Mouse (Mus musculus): ENCODE data around the gene Usp42. TPM values are rescaled to one million over a fixed set of nuclear protein-coding genes. Genes with fewer than 3 reads are reported as not detected.
A peak's percentile ranks its signal among the peaks of the same experiment; 100 is the strongest.

Gene Usp42
- polyA plus RNA-seq, 1 experiment from 2014 or later = 26.8 TPM

GRCm38 (mm10) chr5:143690926-143691325, 41.2 kb downstream of the Usp42 start:
- 84% methylated on average over 5 of the region's 5 CpGs for WGBS
- no peak overlapping the region for H3K4me3 ChIP-seq (ENCODE audit: low read depth, low read length)
- no peak for DNase-seq
- H3K4me1 ChIP-seq (ENCODE audit: insufficient read depth) = no peaks in the 10 kb centered on the region
- H3K27me3 ChIP-seq (ENCODE audit: insufficient read depth, low read length) = no peaks in the 10 kb centered on the region
- H3K4me2 ChIP-seq = no peak overlapping the region
- H3K27ac ChIP-seq (ENCODE audit: low read depth) = no peak overlapping the region
- ATAC-seq (ENCODE audit: insufficient read depth) = no peak
- H3K9ac ChIP-seq = no peak overlapping the region
- TF ChIP-seq CTCF (IDR thresholded peaks at IDR 0.05; ENCODE audit: low read depth) = no peak
- H3K36me3 ChIP-seq (ENCODE audit: insufficient read depth) = peaks cover 52% of the 10 kb centered on the region
- H3K9me3 ChIP-seq (ENCODE audit: low read depth, low read length) = no peaks in the 10 kb centered on the region

- Histone ChIP-seq H3K9me3 (ENCODE audit: low read depth, low read length) (no peaks in the 10 kb centered on the region), H3K4me2 (no peak overlapping the region), H3K36me3 (ENCODE audit: insufficient read depth) (peaks cover 50% of the 10 kb centered on the region), H3K9ac (no peak overlapping the region), H3K4me1 (ENCODE audit: insufficient read depth) (no peaks in the 10 kb centered on the region), H3K27me3 (ENCODE audit: insufficient read depth, low read length) (no peaks in the 10 kb centered on the region), H3K27ac (ENCODE audit: low read depth) (no peak overlapping the region), H3K4me3 (ENCODE audit: low read depth, low read length) (no peak overlapping the region)
- no peak for ATAC-seq (ENCODE audit: insufficient read depth)
- DNase-seq = no peak
- WGBS = 89% methylated on average over 9 of the region's 9 CpGs
- TF ChIP-seq CTCF (IDR thresholded peaks at IDR 0.05; ENCODE audit: low read depth) = no peak
Observed at GRCm38 (mm10) chr5:143690392-143690791, 41.7 kb downstream of the Usp42 start.

GRCm38 (mm10) chr5:143687589-143687988, 44.5 kb downstream of the Usp42 start:
- H3K27ac ChIP-seq (ENCODE audit: low read depth) = no peak overlapping the region
- no peak overlapping the region for H3K4me3 ChIP-seq (ENCODE audit: low read depth, low read length)
- DNase-seq = no peak
- no peak for TF ChIP-seq CTCF (IDR thresholded peaks at IDR 0.05; ENCODE audit: low read depth)
- H3K9me3 ChIP-seq (ENCODE audit: low read depth, low read length) = no peaks in the 10 kb centered on the region
- no peak overlapping the region for H3K9ac ChIP-seq
- peaks cover 25% of the 10 kb centered on the region; the same call in 1 of the 2 replicates for H3K36me3 ChIP-seq (ENCODE audit: insufficient read depth)
- no peaks in the 10 kb centered on the region for H3K4me1 ChIP-seq (ENCODE audit: insufficient read depth)
- no peak for ATAC-seq (ENCODE audit: insufficient read depth)
- H3K4me2 ChIP-seq = no peak overlapping the region
- WGBS = 84% methylated on average over 3 of the region's 3 CpGs
- H3K27me3 ChIP-seq (ENCODE audit: insufficient read depth, low read length) = no peaks in the 10 kb centered on the region

- WGBS = 85% methylated on average over 3 of the region's 3 CpGs
- no peaks in the 10 kb centered on the region for H3K27me3 ChIP-seq (ENCODE audit: insufficient read depth, low read length)
- H3K36me3 ChIP-seq (ENCODE audit: insufficient read depth) = peaks cover 16% of the 10 kb centered on the region; the same call in 1 of the 2 replicates
- DNase-seq (no peak), ATAC-seq (ENCODE audit: insufficient read depth) (no peak)
- no peak overlapping the region for H3K4me2 ChIP-seq
- no peak overlapping the region for H3K27ac ChIP-seq (ENCODE audit: low read depth)
- no peak overlapping the region for H3K9ac ChIP-seq
- TF ChIP-seq CTCF (IDR thresholded peaks at IDR 0.05; ENCODE audit: low read depth) = no peak
- H3K9me3 ChIP-seq (ENCODE audit: low read depth, low read length) = no peaks in the 10 kb centered on the region
- H3K4me3 ChIP-seq (ENCODE audit: low read depth, low read length) = no peak overlapping the region
- no peaks in the 10 kb centered on the region for H3K4me1 ChIP-seq (ENCODE audit: insufficient read depth)
Observed at GRCm38 (mm10) chr5:143686456-143686855, 45.6 kb downstream of the Usp42 start.

GRCm38 (mm10) chr5:143684911-143685390, 47.1 kb downstream of the Usp42 start:
- WGBS = 58% methylated on average over 8 of the region's 8 CpGs
- Histone ChIP-seq H3K4me3 (ENCODE audit: low read depth, low read length) (no peak overlapping the region), H3K4me2 (no peak overlapping the region), H3K4me1 (ENCODE audit: insufficient read depth) (no peaks in the 10 kb centered on the region), H3K36me3 (ENCODE audit: insufficient read depth) (peaks cover 15% of the 10 kb centered on the region; the same call in 1 of the 2 replicates), H3K27me3 (ENCODE audit: insufficient read depth, low read length) (no peaks in the 10 kb centered on the region), H3K9me3 (ENCODE audit: low read depth, low read length) (no peaks in the 10 kb centered on the region), H3K9ac (no peak overlapping the region), H3K27ac (ENCODE audit: low read depth) (no peak overlapping the region)
- no peak for TF ChIP-seq CTCF (IDR thresholded peaks at IDR 0.05; ENCODE audit: low read depth)
- 0 out of 2 replicates have a peak, but pooled peaks have one; percentile 17 for ATAC-seq (ENCODE audit: insufficient read depth)
- no peak for DNase-seq

- H3K4me1 ChIP-seq (ENCODE audit: insufficient read depth) = no peaks in the 10 kb centered on the region; the same call in 1 of the 2 replicates
- peaks cover 13% of the 10 kb centered on the region; the same call in 1 of the 2 replicates for H3K36me3 ChIP-seq (ENCODE audit: insufficient read depth)
- TF ChIP-seq CTCF (IDR thresholded peaks at IDR 0.05; ENCODE audit: low read depth) = no peak
- 71% methylated on average over 6 of the region's 6 CpGs for WGBS
- H3K4me3 ChIP-seq (ENCODE audit: low read depth, low read length) = no peak overlapping the region
- H3K9ac ChIP-seq = no peak overlapping the region
- H3K9me3 ChIP-seq (ENCODE audit: low read depth, low read length) = no peaks in the 10 kb centered on the region
- no peak for ATAC-seq (ENCODE audit: insufficient read depth)
- H3K27ac ChIP-seq (ENCODE audit: low read depth) = no peak overlapping the region
- DNase-seq = no peak
- no peaks in the 10 kb centered on the region for H3K27me3 ChIP-seq (ENCODE audit: insufficient read depth, low read length)
- H3K4me2 ChIP-seq = no peak overlapping the region
Observed at GRCm38 (mm10) chr5:143683696-143684095, 48.4 kb downstream of the Usp42 start.

- Histone ChIP-seq H3K27ac (ENCODE audit: low read depth) (no peak overlapping the region), H3K4me3 (ENCODE audit: low read depth, low read length) (no peak overlapping the region), H3K9ac (no peak overlapping the region), H3K27me3 (ENCODE audit: insufficient read depth, low read length) (no peaks in the 10 kb centered on the region), H3K9me3 (ENCODE audit: low read depth, low read length) (no peaks in the 10 kb centered on the region), H3K4me2 (no peak overlapping the region), H3K36me3 (ENCODE audit: insufficient read depth) (no peaks in the 10 kb centered on the region), H3K4me1 (ENCODE audit: insufficient read depth) (peaks cover 11% of the 10 kb centered on the region)
- DNase-seq (no peak), ATAC-seq (ENCODE audit: insufficient read depth) (no peak)
- TF ChIP-seq CTCF (IDR thresholded peaks at IDR 0.05; ENCODE audit: low read depth) = no peak
- 62% methylated on average over 6 of the region's 6 CpGs for WGBS
Observed at GRCm38 (mm10) chr5:143679654-143680053, 52.4 kb downstream of the Usp42 start.

Data from lung, embryonic 14.5 days (tissue).